Mouse (Mus musculus) MEL-GATA-1-ER (cell line): ENCODE measurements around the gene Nwd1.

Experiments
- DNase-seq: peaks from one replicate; pipeline ENCODE4 v3.0.0-alpha.2; 2012; ENCODE audit warnings: low read depth; ENCODE audit errors: extremely low read depth

Nwd1 gene

DNA sequence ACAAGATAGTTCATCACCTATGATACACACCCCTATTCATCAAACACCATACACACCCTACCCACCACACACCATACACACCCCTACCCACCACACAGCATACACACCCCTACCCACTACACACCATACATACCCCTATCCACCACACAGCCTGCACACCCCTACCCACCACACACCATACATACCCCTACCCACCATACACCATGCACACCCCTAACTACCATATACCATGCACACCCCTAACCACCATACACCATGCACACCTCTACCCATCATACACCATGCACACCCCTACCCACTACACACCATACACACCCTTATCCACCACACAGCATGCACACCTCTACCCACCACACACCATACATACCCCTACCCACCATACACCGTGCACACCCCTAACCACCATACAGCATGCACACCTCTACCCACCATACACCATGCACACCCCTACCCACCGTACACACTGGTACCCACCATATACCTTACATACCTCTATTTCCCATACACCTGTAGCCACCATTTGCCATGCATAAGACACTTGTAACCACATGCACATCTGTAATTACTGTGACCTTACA is 51.9 kb downstream of the Nwd1 start:
- DNase-seq = no peak

DNA sequence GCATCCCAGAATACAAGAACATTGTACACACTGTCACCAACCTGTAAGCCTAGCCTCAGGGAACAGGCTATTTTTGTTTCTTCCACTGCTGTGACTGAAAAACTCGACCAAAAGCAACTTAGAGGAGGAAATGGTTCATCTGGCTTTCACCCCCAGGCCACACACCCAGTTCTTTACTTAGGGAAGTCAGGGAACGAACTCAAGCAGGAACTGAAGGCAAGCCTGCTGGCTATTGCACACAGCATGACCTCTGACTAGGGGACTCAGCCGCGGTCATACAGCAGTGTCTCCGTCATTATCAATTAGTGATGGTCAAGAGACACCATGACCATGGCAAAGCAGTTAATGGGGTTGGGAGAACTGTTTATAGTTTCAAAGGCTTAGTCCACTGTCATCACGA is 66.1 kb downstream of the Nwd1 start:
- no peak for DNase-seq

- peak; percentile 17 for DNase-seq
Observed at GRCm38 (mm10) chr8:72716594-72716993, 70.1 kb downstream of the Nwd1 start.

DNA sequence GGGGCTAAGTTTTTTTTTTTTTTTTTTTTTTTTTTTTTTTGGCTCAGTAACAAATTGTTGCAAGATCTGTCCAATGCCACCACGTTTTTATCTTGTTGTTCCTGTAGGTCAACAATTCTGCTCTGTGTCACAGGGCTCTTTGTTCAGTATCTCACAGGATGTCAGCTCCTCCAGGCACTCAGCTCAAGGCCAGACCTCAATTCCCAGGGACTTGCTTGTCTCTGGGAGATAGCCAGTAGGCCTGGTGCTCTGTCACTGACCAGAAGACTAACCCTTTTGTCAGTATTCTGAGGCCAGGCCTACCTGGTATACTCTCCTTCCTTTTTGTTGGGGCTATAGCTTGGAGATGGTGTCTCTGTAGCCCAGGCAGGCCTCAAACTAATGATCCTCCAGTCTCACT is 74.0 kb downstream of the Nwd1 start:
- no peak for DNase-seq

GRCm38 (mm10) chr8:72722769-72723650 is 76.5 kb downstream of the Nwd1 start, which contains the start of gene Sin3b:
TSS of gene Sin3b (plus strand) at chr8:72723285.
- peak; percentile 69 for DNase-seq

GRCm38 (mm10) chr8:72723651-72724001 is 77.1 kb downstream of the Nwd1 start:
- DNase-seq = no peak

- no peak for DNase-seq
Observed at GRCm38 (mm10) chr8:72728636-72729035, 82.1 kb downstream of the Nwd1 start.

- DNase-seq = no peak
Observed at GRCm38 (mm10) chr8:72735001-72735400, 88.5 kb downstream of the Nwd1 start.

GRCm38 (mm10) chr8:72736868-72737267 is 90.4 kb downstream of the Nwd1 start:
- no peak for DNase-seq

DNA sequence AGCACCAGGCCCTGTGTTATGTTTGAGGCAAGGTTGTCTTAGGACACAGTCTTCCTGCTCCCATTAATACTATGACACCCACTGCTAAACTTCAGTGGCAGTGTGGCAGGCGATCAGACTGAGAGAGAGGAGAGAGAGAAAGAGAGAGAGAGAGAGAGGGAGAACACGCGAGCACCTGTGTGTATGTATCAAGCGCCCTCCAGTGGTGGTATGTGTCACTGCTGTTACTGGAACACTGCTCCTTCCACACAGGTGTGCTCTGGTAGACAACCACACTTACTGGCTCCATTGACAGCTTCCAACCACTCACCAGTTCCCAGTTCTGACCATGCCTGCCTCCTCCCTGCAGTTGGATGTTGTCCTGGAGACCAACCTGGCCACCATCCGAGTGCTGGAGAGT is 99.5 kb downstream of the Nwd1 start:
- no peak for DNase-seq

GRCm38 (mm10) chr8:72749846-72750245 is 103.3 kb downstream of the Nwd1 start:
- DNase-seq = no peak

GRCm38 (mm10) chr8:72750266-72750665 is 103.8 kb downstream of the Nwd1 start:
- no peak for DNase-seq

DNA sequence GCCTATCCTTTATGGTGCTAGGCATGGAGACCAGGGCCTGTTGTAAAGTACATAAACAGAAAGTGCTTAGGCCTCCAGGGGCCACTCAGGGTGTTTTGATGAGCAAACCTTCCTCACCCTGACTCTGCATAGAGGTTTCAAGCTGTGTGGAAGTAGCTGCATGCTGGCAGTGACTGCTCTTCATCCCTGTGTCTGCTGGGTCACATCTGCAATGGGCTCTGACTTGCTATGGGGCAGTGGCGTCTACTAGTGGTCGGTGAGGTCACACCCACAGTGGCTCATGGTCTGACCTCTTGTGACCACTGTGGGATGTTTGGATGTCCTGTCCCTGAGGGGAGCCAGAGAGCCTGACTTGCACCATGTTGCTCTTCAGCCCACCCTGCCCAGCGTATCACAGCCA is 104.6 kb downstream of the Nwd1 start:
- no peak for DNase-seq

DNA sequence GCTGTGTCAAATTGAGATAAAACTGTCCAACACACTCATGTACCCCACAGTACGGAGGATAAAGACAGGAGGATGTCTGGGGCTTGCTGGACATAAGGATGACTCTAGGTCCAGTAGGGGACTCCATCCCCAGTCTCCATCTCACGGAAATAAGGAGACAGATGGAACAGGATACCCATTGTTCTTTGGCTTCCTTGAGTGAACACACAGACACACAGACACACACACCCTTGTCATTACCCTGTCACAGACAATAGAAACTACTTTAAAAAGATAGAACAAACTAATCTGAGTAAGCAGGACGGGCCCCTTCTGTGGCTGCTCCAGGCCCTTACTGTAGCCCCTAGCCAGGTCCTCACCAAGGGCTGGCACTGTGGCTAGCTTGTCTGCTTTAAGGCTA is 105.8 kb downstream of the Nwd1 start:
- DNase-seq = no peak

GRCm38 (mm10) chr8:72753165-72753564 is 106.7 kb downstream of the Nwd1 start:
- no peak for DNase-seq

DNA sequence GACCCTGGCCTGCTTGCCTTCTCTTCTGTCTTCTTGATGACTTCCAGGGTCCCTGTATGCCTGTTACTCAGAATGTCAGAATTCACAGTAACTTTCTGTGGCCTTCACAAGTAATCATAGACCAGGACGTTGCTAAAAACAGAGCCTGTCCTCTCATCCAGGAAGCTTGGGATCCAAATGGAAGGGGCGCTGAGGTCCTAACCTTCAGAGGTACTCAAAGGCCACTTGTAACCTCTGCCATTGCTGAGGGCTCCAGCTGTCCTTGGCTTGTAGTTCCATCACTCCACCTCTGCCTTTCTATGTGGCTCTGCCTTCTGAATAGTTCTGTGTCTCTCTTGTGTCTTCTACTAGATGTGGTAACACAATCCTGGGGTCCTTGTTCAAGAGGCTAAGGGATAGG is 107.3 kb downstream of the Nwd1 start:
- no peak for DNase-seq

GRCm38 (mm10) chr8:72756031-72756430 is 109.5 kb downstream of the Nwd1 start:
- no peak for DNase-seq

- no peak for DNase-seq
Observed at GRCm38 (mm10) chr8:72756771-72757390, 110.4 kb downstream of the Nwd1 start.

DNA sequence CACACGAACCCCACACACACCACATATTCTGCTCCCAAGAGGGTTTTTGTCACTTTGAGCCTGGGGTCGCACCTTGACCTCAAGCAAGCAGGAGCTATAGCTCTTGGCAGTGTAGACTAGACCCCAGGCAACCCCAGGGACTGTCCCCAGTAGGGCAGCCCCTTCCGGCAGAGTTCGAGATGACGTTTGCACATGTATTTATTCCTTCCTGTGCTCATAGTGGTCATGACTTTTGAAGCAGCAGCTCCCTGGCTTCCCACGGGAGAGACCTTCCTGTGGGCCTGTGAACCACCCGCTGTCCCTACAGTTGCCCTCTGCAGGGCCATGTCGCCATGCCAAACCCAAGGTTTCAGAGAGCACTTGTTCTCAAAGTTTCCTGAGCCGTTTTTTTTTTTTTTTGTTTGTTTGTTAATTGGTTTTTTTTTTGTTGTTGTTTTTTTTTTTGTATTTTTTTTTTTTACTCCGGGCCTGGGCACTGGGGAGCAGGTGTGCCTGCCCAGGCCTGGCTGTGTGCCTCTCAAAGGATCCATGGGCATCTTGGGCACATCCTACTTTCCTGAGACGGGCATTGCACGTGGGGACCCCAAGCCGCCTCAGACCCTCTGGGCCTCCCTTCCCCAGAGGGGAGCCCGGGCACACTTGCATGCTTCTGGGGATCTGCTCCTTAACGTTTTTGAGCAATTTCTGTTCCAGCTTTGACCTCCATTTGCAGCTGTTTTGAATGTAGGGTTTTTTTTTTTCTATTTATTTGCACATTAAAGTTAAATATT is 111.1 kb downstream of the Nwd1 start:
- no peak for DNase-seq

DNA sequence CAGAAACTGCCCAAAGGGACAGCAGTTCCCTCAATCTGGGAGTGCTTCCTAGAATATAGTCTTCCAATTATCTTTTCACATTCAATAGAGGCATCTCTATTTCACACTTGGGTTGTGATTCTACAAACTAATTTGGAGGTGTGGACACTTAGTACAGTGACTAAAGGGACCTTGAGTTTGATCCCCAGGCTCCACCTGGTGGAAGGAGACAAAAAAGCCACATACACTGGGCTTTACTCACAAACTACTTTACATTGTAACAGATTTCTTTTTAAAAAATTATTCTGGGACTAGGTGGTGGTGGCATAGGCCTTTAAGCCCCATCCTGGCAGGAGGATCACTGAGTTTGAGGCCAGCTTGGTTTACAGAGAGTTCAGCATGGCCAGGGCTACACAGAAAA is 111.8 kb downstream of the Nwd1 start:
- no peak for DNase-seq

DNA sequence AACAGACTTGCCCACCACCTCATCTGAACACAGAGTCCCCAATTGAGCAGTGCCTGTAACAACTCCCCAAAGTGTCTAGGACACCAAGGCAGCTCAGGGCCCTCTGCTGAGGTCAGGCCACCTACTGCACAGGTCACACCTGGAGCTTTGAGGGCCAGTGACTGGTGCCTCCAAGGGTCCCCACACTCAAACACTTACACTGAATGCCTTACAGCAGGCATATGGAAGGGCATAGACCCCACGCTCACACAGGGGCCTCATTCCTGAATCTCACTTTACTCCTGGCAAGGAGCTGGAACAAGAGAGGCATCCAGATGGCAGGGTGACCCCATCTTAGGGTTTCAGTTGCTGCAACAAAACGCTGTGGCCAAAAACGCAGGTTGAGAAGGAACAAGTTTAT is 113.7 kb downstream of the Nwd1 start:
- DNase-seq = no peak
